Mouse (Mus musculus) gastrocnemius, adult 18-20 months (tissue): ENCODE results near the gene Plin3. TPM values are rescaled to one million over a fixed set of nuclear protein-coding genes. Genes with fewer than 3 reads are reported as not detected.
A peak's percentile ranks its signal among the peaks of the same experiment; 100 is the strongest.

ENCODE experiments used
- DNase-seq: peaks from one replicate; pipeline ENCODE4 v3.0.0; 2021; ENCODE audit warnings: low spot score
- total RNA-seq, 2 experiments: library from RNA; stranded (reverse); gene quantifications; 2 replicates each; pipeline ENCODE4 v1.2.3; 2021

Plin3 gene
- total RNA-seq, 2 experiments from 2014 or later, result 32.4 to 50.3 TPM

GRCm38 (mm10) chr17:56302363-56302996, 9.8 kb upstream of the Plin3 start:
- DNase-seq, result no peak

GRCm38 (mm10) chr17:56300186-56300585, 7.5 kb upstream of the Plin3 start, which contains the start of gene Arrdc5:
Gene Arrdc5, minus strand, starts transcription at chr17:56300286.
- no peak for DNase-seq

GRCm38 (mm10) chr17:56298238-56298637, 5.6 kb upstream of the Plin3 start:
- DNase-seq, result no peak

GRCm38 (mm10) chr17:56296201-56296600, 3.5 kb upstream of the Plin3 start:
- no peak for DNase-seq

- no peak for DNase-seq
Measured at GRCm38 (mm10) chr17:56294241-56294640, 1.6 kb upstream of the Plin3 start.

- no peak for DNase-seq
Measured at GRCm38 (mm10) chr17:56293291-56293690, 618 bp upstream of the Plin3 start.

GRCm38 (mm10) chr17:56291826-56292475, 722 bp downstream of the Plin3 start:
- no peak for DNase-seq

GRCm38 (mm10) chr17:56291171-56291511, 1.5 kb downstream of the Plin3 start:
- peak; percentile 89 for DNase-seq

- DNase-seq, result peak; percentile 97
Measured at GRCm38 (mm10) chr17:56290388-56291170, 2.1 kb downstream of the Plin3 start.

GRCm38 (mm10) chr17:56289371-56290331, 3.0 kb downstream of the Plin3 start:
- peak; percentile 50 for DNase-seq

- DNase-seq, result no peak
Measured at GRCm38 (mm10) chr17:56288866-56289265, 3.8 kb downstream of the Plin3 start.

- DNase-seq, result no peak
Measured at GRCm38 (mm10) chr17:56287830-56288229, 4.8 kb downstream of the Plin3 start.

- no peak for DNase-seq
Measured at GRCm38 (mm10) chr17:56285995-56286394, 6.7 kb downstream of the Plin3 start.

- DNase-seq, result no peak
Measured at GRCm38 (mm10) chr17:56283316-56283715, 9.4 kb downstream of the Plin3 start.

GRCm38 (mm10) chr17:56282802-56283201, 9.9 kb downstream of the Plin3 start:
- DNase-seq, result no peak

- no peak for DNase-seq
Measured at GRCm38 (mm10) chr17:56281193-56281592, 11.5 kb downstream of the Plin3 start.

GRCm38 (mm10) chr17:56279481-56280155, 13.1 kb downstream of the Plin3 start:
- peak; percentile 54 for DNase-seq

GRCm38 (mm10) chr17:56278340-56278739, 14.3 kb downstream of the Plin3 start:
- no peak for DNase-seq

- peak; percentile 22 for DNase-seq
Measured at GRCm38 (mm10) chr17:56277567-56277893, 15.1 kb downstream of the Plin3 start.

- DNase-seq, result peak; percentile 94
Measured at GRCm38 (mm10) chr17:56276643-56277566, 15.8 kb downstream of the Plin3 start, which contains the start of gene Ticam1. Gene Ticam1, minus strand, starts transcription at chr17:56276786.
